Mouse (Mus musculus) intestine, embryonic 16.5 days (tissue): ENCODE measurements around the gene Klhl9. TPM values are rescaled to one million over a fixed set of nuclear protein-coding genes. Genes with fewer than 3 reads are reported as not detected.
A peak's percentile ranks its signal among the peaks of the same experiment; 100 is the strongest.

Experiments used
- ATAC-seq: fragments of 200-750 bp; cut with Nextera tagmentation; 2 replicates; pipeline ENCODE4 v1.8.0; 2017; ENCODE audit warnings: moderate TSS enrichment, moderate library complexity
- H3K27ac ChIP-seq: fragments of 300-500 bp; sonication (generic); 2 replicates; pipeline ENCODE4 v1.5.1; 2014; ENCODE audit warnings: mild to moderate bottlenecking, low read length
- H3K27me3 ChIP-seq: fragments of 300-500 bp; sonication (generic); replicated peaks from 2 replicates; pipeline ENCODE4 v1.6.1; 2014; ENCODE audit warnings: low read length, control low read depth, mixed read lengths; ENCODE audit not compliant: control insufficient read depth, insufficient read depth
- H3K36me3 ChIP-seq: fragments of 300-500 bp; sonication (generic); 2 replicates; pipeline ENCODE4 v1.6.1; 2014; ENCODE audit warnings: low read length, control low read depth; ENCODE audit not compliant: control insufficient read depth, insufficient read depth
- H3K4me1 ChIP-seq: fragments of 300-500 bp; sonication (generic); 2 replicates; pipeline ENCODE4 v1.6.1; 2014; ENCODE audit warnings: low read length, control low read depth, mixed read lengths; ENCODE audit not compliant: control insufficient read depth, insufficient read depth
- H3K4me2 ChIP-seq: fragments of 300-500 bp; sonication (generic); 2 replicates; pipeline ENCODE4 v1.6.1; 2014; ENCODE audit warnings: low read depth, low read length, control low read depth
- H3K4me3 ChIP-seq: fragments of 300-500 bp; sonication (generic); 2 replicates; pipeline ENCODE4 v1.5.1; 2014; ENCODE audit warnings: mild to moderate bottlenecking, low read length
- H3K9ac ChIP-seq: fragments of 300-500 bp; sonication (generic); 2 replicates; pipeline ENCODE4 v1.6.1; 2014; ENCODE audit warnings: low read depth, low read length
- H3K9me3 ChIP-seq: fragments of 300-500 bp; sonication (generic); 2 replicates; pipeline ENCODE4 v1.6.1; 2016; ENCODE audit warnings: low read length, control low read depth; ENCODE audit not compliant: control insufficient read depth
- WGBS: fragments of 180-500 bp; shearing (Covaris S2); extraction: QIAGEN DNeasy Blood & Tissue Kit; methylation state at CpG from one replicate; pipeline ENCODE4 v1.1.7; 2014; 5-methylcytosine and 5-hydroxymethylcytosine counted together
- polyA plus RNA-seq: library from polyadenylated mRNA; unstranded; fragments of >200 nt; fragmentation: Nextera tagmentation; extraction: Ambion mirVana; gene quantifications from 2 replicates; pipeline ENCODE4 v1.2.1, GENCODE M21; 2015

The Klhl9 gene
- polyA plus RNA-seq, 1 experiment from 2014 or later: 63.4 TPM

GRCm38 (mm10) chr4:88726727-88727126, 4.5 kb upstream of the Klhl9 start:
- 75% methylated on average over 6 of the region's 6 CpGs for WGBS
- H3K4me1 ChIP-seq: no peaks in the 10 kb centered on the region

GRCm38 (mm10) chr4:88723497-88724090, 1.3 kb upstream of the Klhl9 start:
- H3K4me2 ChIP-seq: 0 out of 2 replicates have a peak overlapping the region, but pooled peaks have one; percentile 38
- peak overlapping the region; percentile 16; the same call in 1 of the 2 replicates for H3K4me3 ChIP-seq
- WGBS: 48% methylated on average over 8 of the region's 8 CpGs
- H3K27me3 ChIP-seq: no peaks in the 10 kb centered on the region
- H3K36me3 ChIP-seq: peaks cover 4% of the 10 kb centered on the region; the same call in 1 of the 2 replicates
- ATAC-seq: peak; percentile 4; the same call in 1 of the 2 replicates
- H3K27ac ChIP-seq: peak overlapping the region; percentile 83
- H3K9me3 ChIP-seq: no peaks in the 10 kb centered on the region
- peaks cover 13% of the 10 kb centered on the region for H3K4me1 ChIP-seq
- H3K9ac ChIP-seq: no peak overlapping the region

More at GRCm38 (mm10) chr4:88726727-88727126, 4.5 kb upstream of the Klhl9 start:
- H3K27me3 ChIP-seq: no peaks in the 10 kb centered on the region
- H3K4me3 ChIP-seq: no peak overlapping the region
- no peak overlapping the region for H3K9ac ChIP-seq
- H3K27ac ChIP-seq: no peak overlapping the region
- no peak for ATAC-seq
- H3K4me2 ChIP-seq: no peak overlapping the region
- no peaks in the 10 kb centered on the region for H3K36me3 ChIP-seq
- H3K9me3 ChIP-seq: no peaks in the 10 kb centered on the region

- H3K4me3 ChIP-seq: peak overlapping the region; percentile 42
- peak overlapping the region; percentile 14; the same call in 1 of the 2 replicates for H3K9ac ChIP-seq
- peaks cover 16% of the 10 kb centered on the region for H3K4me1 ChIP-seq
- peaks cover 11% of the 10 kb centered on the region; the same call in 1 of the 2 replicates for H3K36me3 ChIP-seq
- H3K9me3 ChIP-seq: no peaks in the 10 kb centered on the region
- ATAC-seq: no peak
- H3K27me3 ChIP-seq: no peaks in the 10 kb centered on the region
- 24% methylated on average over 1 of the region's 1 CpGs for WGBS
- H3K4me2 ChIP-seq: peak overlapping the region; percentile 65
- no peak overlapping the region for H3K27ac ChIP-seq
Measured at GRCm38 (mm10) chr4:88718715-88719114, 3.5 kb downstream of the Klhl9 start.

GRCm38 (mm10) chr4:88715059-88715458, 7.2 kb downstream of the Klhl9 start:
- H3K27ac ChIP-seq: no peak overlapping the region
- H3K27me3 ChIP-seq: no peaks in the 10 kb centered on the region
- no peak overlapping the region for H3K9ac ChIP-seq
- H3K4me2 ChIP-seq: no peak overlapping the region
- no peak for ATAC-seq
- H3K36me3 ChIP-seq: peaks cover 7% of the 10 kb centered on the region; the same call in 1 of the 2 replicates
- no peaks in the 10 kb centered on the region for H3K9me3 ChIP-seq
- H3K4me1 ChIP-seq: peaks cover 4% of the 10 kb centered on the region
- H3K4me3 ChIP-seq: no peak overlapping the region

GRCm38 (mm10) chr4:88714281-88714680, 8.0 kb downstream of the Klhl9 start:
- H3K4me2 ChIP-seq: no peak overlapping the region
- H3K27ac ChIP-seq: no peak overlapping the region
- H3K9ac ChIP-seq: no peak overlapping the region
- H3K4me1 ChIP-seq: peaks cover 3% of the 10 kb centered on the region
- WGBS: 73% methylated on average over 1 of the region's 1 CpGs
- H3K27me3 ChIP-seq: no peaks in the 10 kb centered on the region
- no peaks in the 10 kb centered on the region for H3K9me3 ChIP-seq
- ATAC-seq: no peak
- peaks cover 7% of the 10 kb centered on the region; the same call in 1 of the 2 replicates for H3K36me3 ChIP-seq
- H3K4me3 ChIP-seq: no peak overlapping the region

- no peaks in the 10 kb centered on the region for H3K27me3 ChIP-seq
- H3K4me2 ChIP-seq: no peak overlapping the region
- H3K9ac ChIP-seq: no peak overlapping the region
- 84% methylated on average over 1 of the region's 1 CpGs for WGBS
- H3K36me3 ChIP-seq: no peaks in the 10 kb centered on the region
- no peaks in the 10 kb centered on the region for H3K9me3 ChIP-seq
- no peaks in the 10 kb centered on the region for H3K4me1 ChIP-seq
- H3K27ac ChIP-seq: no peak overlapping the region
- ATAC-seq: no peak
- no peak overlapping the region for H3K4me3 ChIP-seq
Measured at GRCm38 (mm10) chr4:88707128-88707826, 15.0 kb downstream of the Klhl9 start.

GRCm38 (mm10) chr4:88705924-88706323, 16.3 kb downstream of the Klhl9 start:
- no peaks in the 10 kb centered on the region for H3K27me3 ChIP-seq
- H3K9me3 ChIP-seq: no peaks in the 10 kb centered on the region
- H3K27ac ChIP-seq: no peak overlapping the region
- no peak overlapping the region for H3K4me3 ChIP-seq
- H3K36me3 ChIP-seq: no peaks in the 10 kb centered on the region
- H3K4me2 ChIP-seq: no peak overlapping the region
- H3K9ac ChIP-seq: no peak overlapping the region
- H3K4me1 ChIP-seq: no peaks in the 10 kb centered on the region
- ATAC-seq: no peak
- WGBS: 36% methylated on average over 3 of the region's 3 CpGs

- 85% methylated on average over 1 of the region's 1 CpGs for WGBS
- H3K4me1 ChIP-seq: no peaks in the 10 kb centered on the region
- H3K27me3 ChIP-seq: no peaks in the 10 kb centered on the region
- H3K36me3 ChIP-seq: no peaks in the 10 kb centered on the region
- no peaks in the 10 kb centered on the region for H3K9me3 ChIP-seq
- H3K4me2 ChIP-seq: no peak overlapping the region
- H3K27ac ChIP-seq: no peak overlapping the region
- no peak for ATAC-seq
- no peak overlapping the region for H3K9ac ChIP-seq
- H3K4me3 ChIP-seq: no peak overlapping the region
Measured at GRCm38 (mm10) chr4:88699301-88699700, 23.0 kb downstream of the Klhl9 start.

- ATAC-seq: no peak
- Histone ChIP-seq H3K4me3 (no peak overlapping the region), H3K27ac (no peak overlapping the region), H3K4me1 (no peaks in the 10 kb centered on the region), H3K9ac (no peak overlapping the region), H3K9me3 (no peaks in the 10 kb centered on the region), H3K4me2 (no peak overlapping the region), H3K27me3 (no peaks in the 10 kb centered on the region), H3K36me3 (no peaks in the 10 kb centered on the region)
- WGBS: 72% methylated on average over 5 of the region's 5 CpGs
Measured at GRCm38 (mm10) chr4:88698781-88699180, 23.5 kb downstream of the Klhl9 start.
